Mouse (Mus musculus): ENCODE results near the gene Use1. TPM values are rescaled to one million over a fixed set of nuclear protein-coding genes. Genes with fewer than 3 reads are reported as not detected.

Gene Use1
- total and polyA plus RNA-seq, 3 experiments, result 107 to 117 TPM; not detected in 1

- Histone ChIP-seq H3K27me3 (ENCODE audit: control insufficient read depth in 1 of 2, insufficient read depth in 2 of 2, low read length in 2 of 2) (no peaks in the 10 kb centered on the region), H3K9ac (ENCODE audit: control insufficient read depth, low read depth, low read length, poor library complexity, severe bottlenecking) (no peak overlapping the region), H3K27ac (ENCODE audit: control insufficient read depth, low read depth, low read length) (no peak overlapping the region), H3K4me3 (ENCODE audit: control insufficient read depth in 1 of 2, insufficient read depth in 1 of 2, low read depth in 2 of 2, low read length in 2 of 2) (no peak overlapping the region), H3K4me1 (ENCODE audit: control insufficient read depth in 1 of 2, insufficient read depth in 2 of 2, low read length in 2 of 2) (peaks cover 0 to 7% of the 10 kb centered on the region in 2 experiments; a peak in 2 of 4 replicates), H3K79me2 (ENCODE audit: control insufficient read depth, insufficient read depth, low read length, poor library complexity) (peaks cover 4% of the 10 kb centered on the region; the same call in 1 of the 2 replicates), H3K9me3 (replicated peaks; ENCODE audit: insufficient read depth, low read length) (no peaks in the 10 kb centered on the region), H3K36me3 (ENCODE audit: control insufficient read depth in 1 of 2, insufficient read depth in 2 of 2, low read length in 2 of 2) (peaks cover 0 to 8% of the 10 kb centered on the region in 2 experiments; a peak in 2 of 4 replicates)
- DNase-seq (ENCODE audit: low read depth, low spot score), result no peak
- no peak for TF ChIP-seq KAT2A (conservative IDR thresholded peaks at IDR 0.05; ENCODE audit: low read depth, low read length)
- no peak for TF ChIP-seq UBTF (IDR thresholded peaks at IDR 0.05; ENCODE audit: borderline replicate concordance, insufficient read depth, low read depth, low read length)
- TF ChIP-seq ZC3H11A (IDR thresholded peaks at IDR 0.05; ENCODE audit: low read depth, low read length), result no peak
- no peak for TF ChIP-seq MXI1 (IDR thresholded peaks at IDR 0.05; ENCODE audit: low read depth, low read length)
- no peak for TF ChIP-seq TCF12 (IDR thresholded peaks at IDR 0.05; ENCODE audit: low read depth, low read length)
- TF ChIP-seq POLR2AphosphoS5 (IDR thresholded peaks at IDR 0.05; ENCODE audit: borderline replicate concordance, low read depth, low read length), result no peak
- TF ChIP-seq POLR2AphosphoS2 (IDR thresholded peaks at IDR 0.05; ENCODE audit: low read length), result no peak
- TF ChIP-seq CHD2 (IDR thresholded peaks at IDR 0.05; ENCODE audit: low read length), result no peak
- no peak for TF ChIP-seq E2F4 (IDR thresholded peaks at IDR 0.05; ENCODE audit: borderline replicate concordance, low read depth, low read length)
- TF ChIP-seq HCFC1 (IDR thresholded peaks at IDR 0.05; ENCODE audit: low read depth, low read length), result no peak
- no peak for TF ChIP-seq ETS1 (IDR thresholded peaks at IDR 0.05; ENCODE audit: low read depth, low read length)
- TF ChIP-seq GATA1 (IDR thresholded peaks at IDR 0.05; ENCODE audit: low read depth, low read length), result no peak
- no peak for TF ChIP-seq USF2 (IDR thresholded peaks at IDR 0.05; ENCODE audit: borderline replicate concordance in 1 of 2, insufficient read depth in 1 of 2, low read depth in 1 of 2, low read length in 2 of 2)
- no peak for TF ChIP-seq RAD21 (IDR thresholded peaks at IDR 0.05; ENCODE audit: low read depth, low read length)
- TF ChIP-seq SMC3 (IDR thresholded peaks at IDR 0.05; ENCODE audit: low read depth, low read length), result no peak
Measured at GRCm38 (mm10) chr8:71395071-71395470, 28.4 kb downstream of the Use1 start.

- H3K4me3 ChIP-seq (ENCODE audit: control insufficient read depth in 1 of 2, insufficient read depth in 1 of 2, low read depth in 2 of 2, low read length in 2 of 2), result peak within 1 kb of the TSS; percentile 50 to 54
- H3K27ac ChIP-seq (ENCODE audit: control insufficient read depth, low read depth, low read length), result peak within 1 kb of the TSS; percentile 70
- no peak for TF ChIP-seq ZKSCAN1 (IDR thresholded peaks at IDR 0.05; ENCODE audit: low read depth, low read length)
- TF ChIP-seq SIN3A (IDR thresholded peaks at IDR 0.05; ENCODE audit: low read length), result no peak
- no peak for TF ChIP-seq JUND (IDR thresholded peaks at IDR 0.05; ENCODE audit: low read depth, low read length)
- TF ChIP-seq HCFC1 (IDR thresholded peaks at IDR 0.05; ENCODE audit: low read depth, low read length), result no peak
- no peak for TF ChIP-seq BHLHE40 (IDR thresholded peaks at IDR 0.05; ENCODE audit: borderline replicate concordance, low read depth, low read length)
- TF ChIP-seq POLR2A (IDR thresholded peaks at IDR 0.05; ENCODE audit: control insufficient read depth in 1 of 2, insufficient read depth in 1 of 2, low read depth in 1 of 2, low read length in 2 of 2, poor library complexity in 1 of 2), result no peak
- TF ChIP-seq NELFE (IDR thresholded peaks at IDR 0.05; ENCODE audit: low read depth, low read length), result no peak
- no peak for TF ChIP-seq EP300 (IDR thresholded peaks at IDR 0.05; ENCODE audit: low read depth in 1 of 2, low read length in 2 of 2)
- no peak for TF ChIP-seq POLR2AphosphoS2 (IDR thresholded peaks at IDR 0.05; ENCODE audit: low read length)
- no peak for TF ChIP-seq TBP (IDR thresholded peaks at IDR 0.05; ENCODE audit: low read depth, low read length)
- TF ChIP-seq GATA1 (IDR thresholded peaks at IDR 0.05; ENCODE audit: low read depth, low read length), result no peak
- no peak for TF ChIP-seq TAL1 (IDR thresholded peaks at IDR 0.05; ENCODE audit: low read length)
- TF ChIP-seq MAZ (IDR thresholded peaks at IDR 0.05; ENCODE audit: low read depth, low read length), result no peak
- TF ChIP-seq POLR2AphosphoS5 (IDR thresholded peaks at IDR 0.05; ENCODE audit: borderline replicate concordance, low read depth, low read length), result no peak
- H3K9me3 ChIP-seq (replicated peaks; ENCODE audit: insufficient read depth, low read length), result no peaks in the 10 kb centered on the region
- no peaks in the 10 kb centered on the region for H3K27me3 ChIP-seq (ENCODE audit: control insufficient read depth in 1 of 2, insufficient read depth in 2 of 2, low read length in 2 of 2)
- H3K4me1 ChIP-seq (ENCODE audit: control insufficient read depth in 1 of 2, insufficient read depth in 2 of 2, low read length in 2 of 2), result peaks cover 0 to 7% of the 10 kb centered on the region in 2 experiments; a peak in 2 of 4 replicates
- no peak for DNase-seq (ENCODE audit: low read depth, low spot score)
- H3K36me3 ChIP-seq (ENCODE audit: control insufficient read depth in 1 of 2, insufficient read depth in 2 of 2, low read length in 2 of 2), result peaks cover 0 to 8% of the 10 kb centered on the region in 2 experiments; a peak in 2 of 4 replicates
- H3K79me2 ChIP-seq (ENCODE audit: control insufficient read depth, insufficient read depth, low read length, poor library complexity), result peaks cover 4% of the 10 kb centered on the region; the same call in 1 of the 2 replicates
- H3K9ac ChIP-seq (ENCODE audit: control insufficient read depth, low read depth, low read length, poor library complexity, severe bottlenecking), result peak within 1 kb of the TSS; percentile 70
Measured at GRCm38 (mm10) chr8:71395629-71396028, 29.0 kb downstream of the Use1 start, which contains the start of gene Ushbp1. Gene Ushbp1, minus strand, starts transcription at chr8:71395802.

All from MEL (cell line).